Mouse (Mus musculus) small intestine, adult 2 months (tissue): Measurements from ENCODE around the gene Nckap5.

Source experiments
- CTCF ChIP-seq: fragments of 200-500 bp; IDR thresholded peaks from 2 replicates; pipeline ENCODE4 v1.5.1; 2012; ENCODE audit warnings: low read depth, mild to moderate bottlenecking, control low read depth, inconsistent platforms, low read length, moderate library complexity, mixed read lengths; ENCODE audit not compliant: insufficient replicate concordance, insufficient read length; ENCODE audit errors: extremely low read depth
- POLR2A ChIP-seq: fragments of 200-500 bp; IDR thresholded peaks from 2 replicates; pipeline ENCODE4 v1.6.1; 2012; ENCODE audit warnings: low read depth, mild to moderate bottlenecking, control low read depth, inconsistent platforms, low read length, moderate library complexity

GRCm38 (mm10) chr1:126752247-126753037 is 78.2 kb downstream of the Nckap5 start:
- TF ChIP-seq CTCF (no peak), POLR2A (no peak)
